Mouse (Mus musculus) ES-Bruce4 (cell line): ENCODE data around the gene 3110082I17Rik.

Source experiments
- CTCF ChIP-seq: IDR thresholded peaks from one replicate; pipeline ENCODE4 v1.8.1; 2011; ENCODE audit warnings: low read depth, low read length
- POLR2A ChIP-seq: IDR thresholded peaks from one replicate; pipeline ENCODE4 v1.8.1; 2011; ENCODE audit warnings: low read length; ENCODE audit not compliant: insufficient read depth

GRCm38 (mm10) chr5:139438440-139438839, 21.9 kb downstream of the 3110082I17Rik start:
- TF ChIP-seq CTCF, result no peak
- TF ChIP-seq POLR2A, result no peak
